Mouse (Mus musculus) neural tube, embryonic 13.5 days (tissue): ENCODE data around the gene Son. TPM values are rescaled to one million over a fixed set of nuclear protein-coding genes. Genes with fewer than 3 reads are reported as not detected.
A peak's percentile ranks its signal among the peaks of the same experiment; 100 is the strongest.

Source experiments
- ATAC-seq: fragments of 200-750 bp; cut with Nextera tagmentation; 2 replicates; pipeline ENCODE4 v1.8.0; 2017; ENCODE audit warnings: low read depth, mild to moderate bottlenecking, moderate TSS enrichment, moderate library complexity
- H3K27ac ChIP-seq: fragments of 300-500 bp; sonication (generic); replicated peaks from 2 replicates; pipeline ENCODE4 v1.5.1; 2015; ENCODE audit warnings: moderate library complexity, mild to moderate bottlenecking, inconsistent platforms
- H3K27me3 ChIP-seq: fragments of 300-500 bp; sonication (generic); 2 replicates; pipeline ENCODE4 v1.6.1; 2015; ENCODE audit warnings: mild to moderate bottlenecking, inconsistent platforms
- H3K36me3 ChIP-seq: fragments of 300-500 bp; sonication (generic); 2 replicates; pipeline ENCODE4 v1.6.1; 2015; ENCODE audit warnings: mild to moderate bottlenecking, inconsistent platforms
- H3K4me1 ChIP-seq: fragments of 300-500 bp; sonication (generic); replicated peaks from 2 replicates; pipeline ENCODE4 v1.6.1; 2015; ENCODE audit warnings: inconsistent platforms
- H3K4me2 ChIP-seq: fragments of 300-500 bp; sonication (generic); 2 replicates; pipeline ENCODE4 v1.6.1; 2015; ENCODE audit warnings: inconsistent platforms, mild to moderate bottlenecking, moderate library complexity
- H3K4me3 ChIP-seq: fragments of 300-500 bp; sonication (generic); 2 replicates; pipeline ENCODE4 v1.5.1; 2015; ENCODE audit warnings: mild to moderate bottlenecking, inconsistent platforms
- H3K9ac ChIP-seq: fragments of 300-500 bp; sonication (generic); 2 replicates; pipeline ENCODE4 v1.6.1; 2015; ENCODE audit warnings: moderate library complexity, mild to moderate bottlenecking, inconsistent platforms
- H3K9me3 ChIP-seq: fragments of 300-500 bp; sonication (generic); 2 replicates; pipeline ENCODE4 v1.6.1; 2016; ENCODE audit warnings: inconsistent platforms
- WGBS: fragments of 180-500 bp; shearing (Covaris S2); methylation state at CpG from one replicate; pipeline ENCODE4 v1.1.7; 2015; 5-methylcytosine and 5-hydroxymethylcytosine counted together
- polyA plus RNA-seq: library from polyadenylated mRNA; unstranded; fragments of >200 nt; fragmentation: Nextera tagmentation; extraction: Ambion mirVana; gene quantifications from 2 replicates; pipeline ENCODE4 v1.2.1, GENCODE M21; 2015

Son gene
- polyA plus RNA-seq, 1 experiment from 2014 or later, result 125 TPM

DNA sequence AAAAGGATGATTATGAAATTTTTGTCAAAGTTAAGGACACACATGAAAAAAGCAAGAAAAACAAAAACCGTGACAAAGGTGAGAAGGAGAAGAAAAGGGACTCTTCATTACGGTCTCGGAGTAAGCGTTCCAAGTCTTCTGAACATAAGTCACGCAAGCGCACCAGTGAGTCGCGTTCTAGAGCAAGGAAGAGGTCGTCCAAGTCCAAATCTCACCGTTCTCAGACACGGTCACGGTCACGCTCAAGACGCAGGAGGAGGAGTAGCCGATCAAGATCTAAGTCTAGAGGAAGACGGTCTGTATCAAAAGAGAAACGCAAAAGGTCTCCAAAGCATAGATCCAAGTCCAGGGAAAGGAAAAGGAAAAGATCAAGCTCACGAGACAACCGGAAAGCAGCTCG, 12.5 kb downstream of the Son start:
- peaks cover 93% of the 10 kb centered on the region for H3K36me3 ChIP-seq
- 98% methylated on average over 20 of the region's 20 CpGs for WGBS
- no peak overlapping the region for H3K4me3 ChIP-seq
- H3K4me1 ChIP-seq, result peaks cover 18% of the 10 kb centered on the region
- H3K27ac ChIP-seq, result no peak overlapping the region
- no peak overlapping the region for H3K9ac ChIP-seq
- no peaks in the 10 kb centered on the region for H3K27me3 ChIP-seq
- no peak overlapping the region for H3K4me2 ChIP-seq
- ATAC-seq, result no peak
- no peaks in the 10 kb centered on the region for H3K9me3 ChIP-seq

DNA sequence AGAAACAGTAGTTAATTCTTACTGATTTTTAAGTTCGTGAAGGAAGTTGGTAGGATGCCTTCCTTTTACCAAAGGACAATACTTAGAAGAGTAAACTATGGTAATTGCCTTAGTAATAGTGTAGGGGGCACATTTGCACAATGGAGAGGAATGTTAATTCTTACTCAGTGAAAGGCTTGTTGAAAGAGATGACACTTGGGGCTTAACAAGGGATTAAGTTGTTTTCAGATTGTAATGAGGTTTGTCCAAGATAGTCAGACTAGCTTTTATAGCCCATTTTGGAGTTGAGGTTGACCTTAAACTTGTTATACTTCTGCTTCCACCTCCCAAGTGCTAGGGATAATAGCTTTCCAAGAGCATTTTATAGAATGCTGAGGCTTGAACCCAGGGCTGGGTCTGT, 14.1 kb downstream of the Son start:
- Histone ChIP-seq H3K9ac (no peak overlapping the region), H3K4me1 (peaks cover 18% of the 10 kb centered on the region), H3K27ac (no peak overlapping the region), H3K4me2 (no peak overlapping the region), H3K9me3 (no peaks in the 10 kb centered on the region), H3K36me3 (peaks cover 93% of the 10 kb centered on the region), H3K4me3 (no peak overlapping the region), H3K27me3 (no peaks in the 10 kb centered on the region)
- 50% methylated on average over 1 of the region's 1 CpGs for WGBS
- ATAC-seq, result no peak

DNA sequence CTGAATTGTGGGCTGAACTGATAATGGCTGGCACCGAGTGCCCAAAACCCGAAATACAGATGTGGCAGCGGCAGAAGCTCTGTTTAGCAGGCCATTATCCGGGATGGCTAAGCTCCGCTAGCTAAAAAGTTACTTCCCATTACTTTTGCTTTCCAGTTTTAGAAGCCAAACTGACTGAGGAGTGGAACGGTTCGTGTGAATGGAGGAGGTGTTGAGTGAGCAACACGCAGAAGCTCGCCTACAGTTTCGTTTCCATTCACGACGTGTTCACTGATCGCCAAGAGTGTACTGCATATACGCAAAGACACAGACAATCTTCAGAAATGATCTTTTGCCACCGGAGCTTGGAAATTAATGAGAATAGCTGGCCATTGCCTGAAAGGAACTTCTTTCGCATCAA, 15.0 kb downstream of the Son start:
- Histone ChIP-seq H3K36me3 (peaks cover 93% of the 10 kb centered on the region), H3K4me2 (no peak overlapping the region), H3K4me3 (no peak overlapping the region), H3K4me1 (peaks cover 18% of the 10 kb centered on the region), H3K9ac (no peak overlapping the region), H3K27me3 (no peaks in the 10 kb centered on the region), H3K9me3 (no peaks in the 10 kb centered on the region), H3K27ac (no peak overlapping the region)
- ATAC-seq, result no peak
- 94% methylated on average over 16 of the region's 16 CpGs for WGBS

DNA sequence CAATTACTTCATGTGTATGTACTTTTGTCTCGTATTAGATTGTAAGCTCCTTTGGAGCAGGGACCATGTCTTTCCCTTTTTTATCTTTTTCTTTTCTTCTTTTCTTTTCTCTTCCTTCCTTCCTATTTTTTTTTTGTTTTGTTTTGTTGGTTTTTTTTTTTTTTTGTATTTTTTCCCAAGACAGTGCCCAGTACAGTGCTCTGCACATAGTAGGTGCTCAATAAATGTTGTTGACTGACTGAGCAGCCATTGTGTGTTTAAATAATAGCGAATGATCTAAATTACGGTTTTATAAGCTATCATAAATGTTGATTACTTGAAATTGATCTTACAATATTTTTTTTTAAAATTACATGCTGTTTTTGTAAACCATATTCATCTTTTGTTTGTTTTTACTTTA, 16.5 kb downstream of the Son start:
- WGBS, result 95% methylated on average over 3 of the region's 3 CpGs
- Histone ChIP-seq H3K4me1 (peaks cover 18% of the 10 kb centered on the region), H3K4me2 (no peak overlapping the region), H3K4me3 (no peak overlapping the region), H3K9me3 (no peaks in the 10 kb centered on the region), H3K36me3 (peaks cover 89% of the 10 kb centered on the region), H3K27ac (no peak overlapping the region), H3K9ac (no peak overlapping the region), H3K27me3 (no peaks in the 10 kb centered on the region)
- ATAC-seq, result no peak

DNA sequence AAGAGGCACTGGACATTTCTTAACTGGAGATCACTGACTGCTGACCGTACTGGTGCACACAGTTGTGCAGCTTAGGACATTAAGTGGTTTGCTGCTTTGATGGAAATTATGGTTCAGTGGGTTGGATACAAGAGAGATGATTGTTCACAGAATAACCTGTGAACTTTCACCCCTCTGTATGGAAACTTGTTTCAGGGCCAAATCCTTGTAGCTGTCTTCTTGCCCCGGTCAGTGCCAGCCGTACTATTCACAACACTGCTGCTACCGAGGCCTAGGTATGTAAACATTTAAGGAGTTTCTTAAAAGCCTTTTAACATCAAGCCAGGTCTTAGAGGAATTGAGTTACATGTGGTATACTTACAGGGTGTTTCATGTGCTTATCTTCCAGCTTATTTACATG, 27.2 kb downstream of the Son start:
- WGBS, result 85% methylated on average over 4 of the region's 4 CpGs
- no peak for ATAC-seq
- peaks cover 86% of the 10 kb centered on the region for H3K36me3 ChIP-seq

DNA sequence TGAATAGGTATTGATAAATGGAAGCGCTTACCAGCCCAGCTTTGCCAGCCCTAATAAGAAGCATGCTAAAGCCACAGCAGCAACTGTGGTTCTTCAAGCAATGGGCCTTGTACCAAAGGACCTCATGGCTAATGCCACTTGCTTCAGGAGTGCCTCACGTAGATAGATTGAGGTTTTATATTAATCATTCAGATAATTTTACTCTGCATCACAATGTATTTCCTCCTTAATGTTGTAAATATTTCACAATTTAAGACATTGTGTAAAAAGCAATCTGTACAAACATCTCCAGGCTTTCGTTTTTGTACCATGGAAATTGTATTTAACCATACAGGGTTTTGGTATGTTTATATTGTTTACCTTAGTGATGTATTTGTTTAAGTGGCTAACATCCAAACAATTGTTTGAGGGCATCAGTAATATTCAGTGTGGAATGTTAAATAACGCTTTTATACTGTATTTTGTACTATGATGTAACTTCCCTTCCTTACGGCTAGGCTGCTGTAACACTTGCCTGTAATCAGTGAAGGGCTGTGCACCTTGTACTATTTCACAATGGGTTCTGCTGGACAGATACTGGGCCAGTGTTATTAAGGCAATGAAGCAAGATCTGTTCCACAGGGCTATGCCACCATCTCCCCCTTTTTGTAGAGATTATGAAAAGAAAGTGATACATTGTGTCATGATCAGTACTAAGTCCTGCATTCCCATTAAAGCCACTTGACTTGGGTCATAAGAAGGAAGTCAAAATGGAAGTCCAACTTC, 31.0 kb downstream of the Son start:
- WGBS, result 92% methylated on average over 5 of the region's 5 CpGs
- H3K36me3 ChIP-seq, result peaks cover 88% of the 10 kb centered on the region

More for the DNA sequence above, 27.2 kb downstream of the Son start:
- H3K27ac ChIP-seq, result no peak overlapping the region
- no peaks in the 10 kb centered on the region for H3K9me3 ChIP-seq
- H3K27me3 ChIP-seq, result no peaks in the 10 kb centered on the region
- no peak overlapping the region for H3K9ac ChIP-seq
- H3K4me2 ChIP-seq, result no peak overlapping the region
- no peak overlapping the region for H3K4me3 ChIP-seq
- H3K4me1 ChIP-seq, result no peaks in the 10 kb centered on the region

DNA sequence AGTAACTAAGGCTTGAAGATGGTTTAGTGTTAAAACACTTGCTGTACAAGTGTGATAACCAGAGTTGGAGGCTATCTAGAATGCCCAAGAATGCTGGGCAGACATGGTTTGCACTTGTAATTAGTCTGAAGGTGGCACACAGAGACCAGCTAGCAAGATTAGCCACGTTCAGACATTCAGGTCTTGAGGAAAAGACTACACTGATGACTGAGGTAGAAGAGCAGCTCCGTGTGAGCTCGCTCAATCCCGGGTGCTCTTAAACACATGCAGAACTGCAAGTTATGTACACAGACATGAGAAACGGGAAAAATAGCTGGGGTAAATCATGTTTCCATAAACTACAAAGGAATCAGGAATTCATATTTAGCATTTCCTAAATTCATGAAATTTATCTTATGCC, 33.4 kb downstream of the Son start:
- H3K9me3 ChIP-seq, result no peaks in the 10 kb centered on the region
- 83% methylated on average over 5 of the region's 5 CpGs for WGBS
- no peaks in the 10 kb centered on the region for H3K4me1 ChIP-seq
- H3K27me3 ChIP-seq, result no peaks in the 10 kb centered on the region
- H3K36me3 ChIP-seq, result peaks cover 92% of the 10 kb centered on the region
- H3K27ac ChIP-seq, result no peak overlapping the region
- H3K4me2 ChIP-seq, result no peak overlapping the region
- H3K9ac ChIP-seq, result no peak overlapping the region
- ATAC-seq, result no peak
- no peak overlapping the region for H3K4me3 ChIP-seq

More for the DNA sequence above, 31.0 kb downstream of the Son start:
- no peaks in the 10 kb centered on the region for H3K9me3 ChIP-seq
- H3K9ac ChIP-seq, result no peak overlapping the region
- no peak overlapping the region for H3K4me2 ChIP-seq
- no peak for ATAC-seq
- no peaks in the 10 kb centered on the region for H3K27me3 ChIP-seq
- no peak overlapping the region for H3K4me3 ChIP-seq
- no peak overlapping the region for H3K27ac ChIP-seq
- H3K4me1 ChIP-seq, result no peaks in the 10 kb centered on the region

DNA sequence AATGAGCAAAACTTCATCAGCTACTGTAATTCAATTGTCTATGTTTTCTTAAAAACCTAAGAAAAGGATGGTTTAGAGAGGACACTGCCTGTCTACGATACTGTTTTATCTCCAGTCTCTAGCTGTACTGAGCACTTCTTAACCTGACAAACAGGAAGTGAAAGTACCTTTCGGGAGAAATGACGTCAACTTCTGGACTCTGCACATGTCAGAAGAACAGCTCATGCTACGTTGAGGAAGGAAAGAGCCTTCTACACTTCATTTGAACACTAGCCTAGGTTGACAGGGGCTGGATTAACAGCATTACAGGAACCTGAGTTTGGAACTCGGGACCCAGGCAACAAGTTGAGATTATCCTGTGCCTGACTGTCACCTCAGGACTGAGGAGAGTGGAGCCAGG, 38.2 kb downstream of the Son start:
- no peak overlapping the region for H3K9ac ChIP-seq
- peaks cover 24% of the 10 kb centered on the region for H3K4me1 ChIP-seq
- no peaks in the 10 kb centered on the region for H3K9me3 ChIP-seq
- no peak overlapping the region for H3K27ac ChIP-seq
- no peak overlapping the region for H3K4me2 ChIP-seq
- WGBS, result 84% methylated on average over 5 of the region's 5 CpGs
- H3K27me3 ChIP-seq, result no peaks in the 10 kb centered on the region
- peaks cover 54% of the 10 kb centered on the region for H3K36me3 ChIP-seq
- no peak for ATAC-seq
- no peak overlapping the region for H3K4me3 ChIP-seq

DNA sequence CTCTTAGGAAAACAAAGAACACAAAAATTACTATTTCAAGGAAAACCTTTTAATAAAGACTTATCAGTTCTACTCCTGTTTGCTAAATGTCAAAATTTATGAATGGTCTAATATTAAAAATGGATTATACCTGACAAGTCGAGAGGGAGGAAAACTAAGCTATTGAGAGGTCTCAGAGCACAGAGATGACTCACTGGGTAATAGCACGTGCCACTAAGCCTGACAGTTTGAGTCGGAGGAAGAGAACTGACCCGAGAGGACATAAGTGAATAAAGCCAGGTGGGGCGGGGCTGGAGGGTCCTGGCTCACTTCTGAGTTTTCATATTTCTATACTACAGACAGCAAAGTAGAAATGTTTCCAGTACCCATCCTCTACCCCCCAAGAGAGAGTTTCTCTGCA, 39.1 kb downstream of the Son start:
- ATAC-seq, result no peak
- H3K27me3 ChIP-seq, result no peaks in the 10 kb centered on the region

DNA sequence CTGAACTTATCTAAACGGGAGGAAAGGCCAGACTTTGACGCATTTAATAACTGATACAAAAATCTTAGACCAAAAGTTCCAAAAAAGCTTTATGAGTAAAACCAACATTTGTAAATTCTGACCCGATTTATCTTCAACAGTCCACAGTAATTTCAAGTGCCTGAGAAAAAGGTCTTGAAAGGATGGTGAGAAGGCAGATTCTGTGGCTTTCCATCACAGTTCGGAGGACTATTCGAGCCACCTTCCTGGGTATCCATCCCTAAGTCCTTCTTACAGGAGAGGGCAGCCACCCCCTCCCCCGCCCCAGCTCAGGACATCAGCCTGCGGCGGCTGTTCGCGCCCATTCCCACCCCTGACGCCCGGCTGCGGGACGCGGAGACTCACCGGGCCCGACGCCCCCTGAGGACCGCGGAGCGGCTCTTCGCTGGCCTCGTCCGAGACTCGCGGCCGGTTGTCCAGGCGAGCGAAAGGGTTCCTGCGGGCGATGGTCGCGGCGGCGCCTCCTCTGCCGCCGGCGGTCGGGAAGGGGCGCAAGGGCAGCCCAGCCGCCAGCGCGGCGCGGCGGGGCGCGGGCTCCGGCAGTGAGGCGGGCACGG, 40.8 kb downstream of the Son start:
- Histone ChIP-seq H3K9ac (peak overlapping the region; percentile 91), H3K4me1 (peaks cover 24% of the 10 kb centered on the region), H3K9me3 (no peaks in the 10 kb centered on the region), H3K36me3 (peaks cover 28% of the 10 kb centered on the region), H3K4me3 (peak overlapping the region; percentile 85), H3K27me3 (no peaks in the 10 kb centered on the region), H3K27ac (peak overlapping the region; percentile 92), H3K4me2 (peak overlapping the region; percentile 71)
- under 1% methylated on average over 51 of the region's 51 CpGs for WGBS
- peak; percentile 69 for ATAC-seq

More for the DNA sequence above, 39.1 kb downstream of the Son start:
- Histone ChIP-seq H3K36me3 (peaks cover 45% of the 10 kb centered on the region), H3K27ac (no peak overlapping the region), H3K9ac (no peak overlapping the region), H3K4me1 (peaks cover 24% of the 10 kb centered on the region), H3K9me3 (no peaks in the 10 kb centered on the region), H3K4me2 (no peak overlapping the region), H3K4me3 (no peak overlapping the region)
- 87% methylated on average over 5 of the region's 5 CpGs for WGBS

DNA sequence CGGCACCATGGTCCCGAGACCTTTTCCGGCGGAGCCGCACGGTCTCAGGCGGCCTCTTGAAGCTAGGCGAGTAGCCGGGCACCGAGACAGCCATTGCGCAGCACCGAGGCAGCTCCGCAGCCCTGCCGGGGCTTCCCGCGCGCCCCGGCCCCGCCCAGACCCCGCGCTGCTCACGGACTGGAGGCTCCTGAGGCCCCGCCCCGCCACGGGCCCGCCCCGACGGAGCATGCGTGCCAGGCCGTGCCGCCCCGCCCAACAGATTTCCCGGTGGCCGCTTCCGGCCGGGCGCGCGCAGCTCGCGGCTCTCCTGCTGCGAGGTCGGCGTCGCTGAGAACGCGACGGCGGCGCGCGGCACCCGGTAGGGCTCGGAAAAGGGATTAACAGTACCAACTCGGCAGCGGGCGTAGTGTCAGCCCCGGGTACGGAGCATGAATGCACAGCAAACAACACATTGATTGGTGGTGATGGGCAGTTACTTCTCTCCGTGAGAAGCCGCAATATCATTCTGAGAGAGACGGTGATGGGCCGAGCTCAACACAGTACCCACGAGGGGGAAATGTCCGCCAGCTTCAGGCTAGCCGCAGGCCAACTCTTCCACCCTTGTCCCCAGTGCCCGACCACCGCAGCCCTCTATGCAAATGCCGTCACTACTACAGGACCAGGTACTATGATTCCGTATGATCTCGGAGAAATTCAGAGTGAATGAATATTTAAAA, 41.5 kb downstream of the Son start, which contains the start of gene Donson:
TSS of gene Donson (minus strand) at position 152 of the 716 bp plus-strand sequence.
- peak within 1 kb of the TSS; percentile 85 for H3K4me3 ChIP-seq
- no peaks in the 10 kb centered on the region for H3K27me3 ChIP-seq
- peak within 1 kb of the TSS; percentile 92 for H3K27ac ChIP-seq
- peak within 1 kb of the TSS; percentile 91 for H3K9ac ChIP-seq
- peaks cover 24% of the 10 kb centered on the region for H3K4me1 ChIP-seq
- H3K36me3 ChIP-seq, result peaks cover 26% of the 10 kb centered on the region
- H3K9me3 ChIP-seq, result no peaks in the 10 kb centered on the region
- peak; percentile 99 for ATAC-seq
- WGBS, result under 1% methylated on average over 69 of the region's 71 CpGs
- H3K4me2 ChIP-seq, result peak within 1 kb of the TSS; percentile 71

DNA sequence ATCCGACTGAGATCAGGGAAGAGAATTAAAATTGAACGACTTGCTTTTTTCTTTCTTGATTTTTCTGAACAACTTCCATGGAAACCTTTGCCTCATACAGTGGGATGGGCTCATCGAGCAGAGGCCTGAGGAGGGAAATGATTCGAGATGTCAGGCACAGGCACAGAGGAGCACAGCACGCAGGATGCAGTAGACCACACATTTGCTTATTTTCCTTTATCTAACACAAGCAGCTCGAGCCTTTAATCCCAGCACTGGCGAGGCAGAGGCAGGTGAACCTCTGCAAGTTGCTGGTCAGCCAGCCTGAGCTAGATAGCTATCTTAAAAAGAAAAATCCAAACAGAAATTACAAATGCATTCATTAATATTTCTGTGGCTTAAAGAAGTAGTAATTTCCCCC, 42.5 kb downstream of the Son start:
- H3K9me3 ChIP-seq, result no peaks in the 10 kb centered on the region
- H3K4me2 ChIP-seq, result peak overlapping the region; percentile 71
- H3K4me1 ChIP-seq, result peaks cover 24% of the 10 kb centered on the region
- 0 out of 2 replicates have a peak overlapping the region, but pooled peaks have one; percentile 85 for H3K4me3 ChIP-seq
- peak overlapping the region; percentile 53 for H3K9ac ChIP-seq
- 53% methylated on average over 7 of the region's 7 CpGs for WGBS
- no peaks in the 10 kb centered on the region for H3K27me3 ChIP-seq
- H3K36me3 ChIP-seq, result peaks cover 19% of the 10 kb centered on the region
- H3K27ac ChIP-seq, result no peak overlapping the region
- ATAC-seq, result no peak
